Mouse (Mus musculus) forebrain, embryonic 14.5 days (tissue): ENCODE data around the gene Copg2. TPM values are rescaled to one million over a fixed set of nuclear protein-coding genes. Genes with fewer than 3 reads are reported as not detected.

Experiments
- ATAC-seq: fragments of 200-750 bp; cut with Nextera tagmentation; 2 replicates; pipeline ENCODE4 v1.8.0; 2017; ENCODE audit warnings: mild to moderate bottlenecking, moderate library complexity
- DNase-seq: peaks from one replicate; pipeline ENCODE4 v3.0.0-alpha.2; 2015; ENCODE audit warnings: low spot score
- H3K27ac ChIP-seq: fragments of 300-500 bp; sonication (generic); 2 replicates; pipeline ENCODE4 v1.5.1; 2014; ENCODE audit warnings: low read depth, mild to moderate bottlenecking, control low read depth, low read length, moderate library complexity
- H3K27me3 ChIP-seq: fragments of 300-500 bp; sonication (generic); replicated peaks from 2 replicates; pipeline ENCODE4 v1.6.1; 2014; ENCODE audit warnings: low read length, control low read depth, mixed read lengths; ENCODE audit not compliant: control insufficient read depth, insufficient read depth
- H3K36me3 ChIP-seq: fragments of 300-500 bp; sonication (generic); 2 replicates; pipeline ENCODE4 v1.6.1; 2014; ENCODE audit warnings: low read length, control low read depth; ENCODE audit not compliant: control insufficient read depth, insufficient read depth
- H3K4me1 ChIP-seq: fragments of 300-500 bp; sonication (generic); 2 replicates; pipeline ENCODE4 v1.6.1; 2014; ENCODE audit warnings: antibody characterized with exemption, low read length, control low read depth; ENCODE audit not compliant: control insufficient read depth, insufficient read depth
- H3K4me2 ChIP-seq: fragments of 300-500 bp; sonication (generic); 2 replicates; pipeline ENCODE4 v1.6.1; 2014; ENCODE audit warnings: mild to moderate bottlenecking, control low read depth, low read length
- H3K4me3 ChIP-seq: fragments of 300-500 bp; sonication (generic); 2 replicates; pipeline ENCODE4 v1.5.1; 2014; ENCODE audit warnings: low read depth, low read length, control low read depth
- H3K9ac ChIP-seq: fragments of 300-500 bp; sonication (generic); 2 replicates; pipeline ENCODE4 v1.6.1; 2014; ENCODE audit warnings: mild to moderate bottlenecking, low read length, control low read depth, moderate library complexity
- H3K9me3 ChIP-seq: fragments of 300-500 bp; sonication (generic); replicated peaks from 2 replicates; pipeline ENCODE4 v1.6.1; 2016; ENCODE audit warnings: low read length, control low read depth, mixed read lengths; ENCODE audit not compliant: control insufficient read depth
- WGBS: fragments of 180-500 bp; shearing (Covaris S2); extraction: QIAGEN DNeasy Blood & Tissue Kit; methylation state at CpG from one replicate; pipeline ENCODE4 v1.1.7; 2014; 5-methylcytosine and 5-hydroxymethylcytosine counted together
- polyA plus RNA-seq: library from polyadenylated mRNA; unstranded; fragments of >200 nt; fragmentation: Nextera tagmentation; extraction: Ambion mirVana; gene quantifications from 2 replicates; pipeline ENCODE4 v1.2.1, GENCODE M21; 2014

Copg2 gene
- polyA plus RNA-seq, 1 experiment from 2014 or later: 37.2 TPM

DNA sequence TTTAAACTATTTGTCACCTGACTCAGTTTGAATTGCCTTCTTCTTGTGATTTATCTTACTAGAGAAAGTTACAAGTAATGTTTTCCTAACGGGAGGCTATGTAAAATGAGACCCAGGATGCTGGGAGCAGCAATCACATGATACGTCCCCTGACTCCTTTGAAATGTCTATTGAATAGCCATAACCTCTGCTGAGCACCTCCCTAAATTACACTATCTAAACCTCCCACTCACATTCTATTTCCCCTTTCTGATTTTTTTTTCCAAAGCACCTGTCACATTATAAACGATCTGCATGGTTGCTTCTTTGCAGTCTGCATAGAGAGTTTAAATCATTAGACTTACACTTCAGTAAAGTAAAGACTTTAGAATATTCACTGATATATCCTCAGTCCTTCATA lies 7.4 kb upstream of the Copg2 start:
- Histone ChIP-seq H3K4me3 (no peak overlapping the region), H3K27ac (no peak overlapping the region), H3K4me2 (no peak overlapping the region), H3K9me3 (no peaks in the 10 kb centered on the region), H3K27me3 (no peaks in the 10 kb centered on the region), H3K9ac (no peak overlapping the region), H3K36me3 (no peaks in the 10 kb centered on the region), H3K4me1 (no peaks in the 10 kb centered on the region)
- 49% methylated on average over 3 of the region's 3 CpGs for WGBS
- ATAC-seq: no peak
- DNase-seq: no peak

DNA sequence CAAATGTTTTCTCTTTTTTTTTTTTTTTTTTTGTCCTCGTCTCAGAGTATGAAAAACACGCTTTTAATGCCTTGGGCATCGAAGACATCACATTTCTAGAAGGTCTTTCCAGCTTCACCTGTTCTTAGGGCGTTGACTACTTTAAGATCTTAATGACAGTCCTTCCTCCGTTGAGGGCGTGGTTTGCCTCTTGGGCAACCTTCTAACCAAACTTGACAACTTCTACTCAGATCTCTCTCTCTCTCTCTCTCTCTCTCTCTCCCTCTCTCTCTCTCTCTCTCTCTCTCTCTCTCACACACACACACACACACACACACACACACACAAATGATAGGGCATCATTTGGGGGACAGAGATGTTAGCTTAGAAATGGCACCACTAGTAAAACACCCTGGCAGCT lies 926 bp upstream of the Copg2 start:
- no peaks in the 10 kb centered on the region for H3K27me3 ChIP-seq
- 76% methylated on average over 6 of the region's 6 CpGs for WGBS
- H3K4me3 ChIP-seq: no peak overlapping the region
- no peaks in the 10 kb centered on the region for H3K9me3 ChIP-seq
- ATAC-seq (no peak), DNase-seq (no peak)
- H3K36me3 ChIP-seq: 0 out of 2 replicates have a peak, but pooled peaks cover 3% of the 10 kb centered on the region
- H3K4me2 ChIP-seq: no peak overlapping the region
- H3K9ac ChIP-seq: no peak overlapping the region
- no peaks in the 10 kb centered on the region for H3K4me1 ChIP-seq
- H3K27ac ChIP-seq: 0 out of 2 replicates have a peak overlapping the region, but pooled peaks have one; percentile 95

DNA sequence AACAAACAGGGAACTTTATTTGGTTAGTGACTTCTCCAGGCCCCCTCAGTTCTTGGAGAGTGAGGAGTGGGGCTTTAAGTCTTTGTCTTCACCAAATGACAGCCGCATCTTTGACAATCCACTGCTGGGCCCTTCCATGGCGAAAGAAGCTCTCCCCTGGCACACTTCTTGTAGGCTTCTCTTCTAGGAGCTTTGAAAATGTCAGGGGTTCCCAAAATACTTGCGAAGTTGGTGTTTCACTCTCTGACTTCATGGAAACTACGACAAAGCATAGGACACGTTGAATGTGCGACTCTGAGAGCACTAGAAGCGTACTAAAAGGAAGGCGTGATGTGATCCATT lies 363 bp upstream of the Copg2 start:
- Histone ChIP-seq H3K27me3 (no peaks in the 10 kb centered on the region), H3K9ac (peak overlapping the region; percentile 83; the same call in 1 of the 2 replicates), H3K36me3 (0 out of 2 replicates have a peak, but pooled peaks cover 3% of the 10 kb centered on the region), H3K4me3 (peak overlapping the region; percentile 68), H3K9me3 (no peaks in the 10 kb centered on the region), H3K4me1 (no peaks in the 10 kb centered on the region), H3K4me2 (peak overlapping the region; percentile 59), H3K27ac (peak overlapping the region; percentile 95)
- DNase-seq (no peak), ATAC-seq (no peak)
- WGBS: 22% methylated on average over 8 of the region's 8 CpGs

DNA sequence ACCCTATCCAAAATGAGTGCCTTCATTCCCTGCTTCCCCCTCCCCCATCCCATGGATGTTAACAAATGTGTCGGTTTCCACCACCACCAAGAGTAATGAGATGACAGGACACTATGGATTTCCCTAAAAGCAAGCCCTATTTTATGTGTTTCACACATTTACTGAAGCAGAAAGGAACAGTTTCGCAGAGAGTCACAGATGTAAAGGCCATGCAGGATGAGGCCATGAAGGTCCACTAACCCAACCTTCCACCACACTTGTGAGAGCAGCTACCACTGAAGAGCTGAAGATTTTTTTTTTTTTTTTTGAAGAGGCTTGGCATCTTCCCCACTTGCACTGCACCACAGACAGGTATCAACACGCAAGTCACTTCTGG lies 787 bp downstream of the Copg2 start:
- 18% methylated on average over 3 of the region's 3 CpGs for WGBS
- no peaks in the 10 kb centered on the region for H3K9me3 ChIP-seq
- ATAC-seq: no peak
- H3K27ac ChIP-seq: peak overlapping the region; percentile 95
- DNase-seq: peak; percentile 36
- peak overlapping the region; percentile 59 for H3K4me2 ChIP-seq
- H3K36me3 ChIP-seq: 0 out of 2 replicates have a peak, but pooled peaks cover 3% of the 10 kb centered on the region
- peak overlapping the region; percentile 68 for H3K4me3 ChIP-seq
- peak overlapping the region; percentile 83 for H3K9ac ChIP-seq
- no peaks in the 10 kb centered on the region for H3K4me1 ChIP-seq
- H3K27me3 ChIP-seq: no peaks in the 10 kb centered on the region

DNA sequence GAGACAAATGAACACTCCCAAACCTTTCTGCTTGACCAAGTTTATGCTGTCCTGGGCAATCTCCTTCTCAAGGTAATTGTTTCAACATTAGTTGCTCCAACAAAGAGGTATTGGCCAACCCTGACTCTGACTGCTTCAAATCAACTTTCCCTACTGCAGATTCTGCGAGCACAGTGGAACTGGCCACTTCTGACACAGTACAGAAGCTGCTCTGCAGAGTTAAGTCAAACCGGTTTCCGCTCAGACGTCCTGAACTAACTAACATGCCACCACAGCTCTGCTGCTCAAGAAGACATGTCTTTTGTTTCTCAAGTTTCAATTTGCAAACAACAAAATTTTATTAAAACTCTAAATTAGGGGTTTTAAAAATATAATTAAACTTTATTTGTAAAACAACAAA lies 3.5 kb downstream of the Copg2 start:
- no peak for DNase-seq
- 79% methylated on average over 4 of the region's 4 CpGs for WGBS
- peaks cover 13% of the 10 kb centered on the region for H3K36me3 ChIP-seq
- no peaks in the 10 kb centered on the region for H3K9me3 ChIP-seq
- no peaks in the 10 kb centered on the region for H3K27me3 ChIP-seq
- H3K4me1 ChIP-seq: no peaks in the 10 kb centered on the region
- no peak overlapping the region for H3K27ac ChIP-seq
- no peak overlapping the region for H3K9ac ChIP-seq
- H3K4me2 ChIP-seq: no peak overlapping the region
- no peak overlapping the region for H3K4me3 ChIP-seq
- ATAC-seq: no peak

DNA sequence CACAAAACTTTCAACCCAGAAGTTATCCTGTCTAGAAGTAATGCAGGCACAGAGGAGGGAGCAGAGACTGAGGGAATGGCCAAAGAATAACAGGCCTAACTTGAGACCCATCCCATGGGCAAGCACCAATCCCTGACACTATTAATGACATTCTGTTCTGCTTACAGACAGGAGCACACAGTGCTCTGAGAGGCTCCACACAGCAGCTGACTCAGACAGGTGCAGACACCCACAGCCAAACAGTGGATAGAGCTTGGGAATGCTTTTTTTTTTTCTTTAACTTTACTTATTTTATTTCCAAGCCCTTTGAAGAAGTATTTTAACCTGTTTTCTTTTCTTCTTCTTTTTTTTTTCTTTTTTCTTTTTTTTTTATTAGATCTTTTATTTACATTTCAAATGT lies 4.8 kb downstream of the Copg2 start:
- Histone ChIP-seq H3K9me3 (no peaks in the 10 kb centered on the region), H3K4me1 (no peaks in the 10 kb centered on the region), H3K27me3 (no peaks in the 10 kb centered on the region), H3K4me3 (no peak overlapping the region), H3K9ac (no peak overlapping the region), H3K36me3 (peaks cover 18% of the 10 kb centered on the region), H3K27ac (no peak overlapping the region), H3K4me2 (no peak overlapping the region)
- DNase-seq (no peak), ATAC-seq (no peak)

DNA sequence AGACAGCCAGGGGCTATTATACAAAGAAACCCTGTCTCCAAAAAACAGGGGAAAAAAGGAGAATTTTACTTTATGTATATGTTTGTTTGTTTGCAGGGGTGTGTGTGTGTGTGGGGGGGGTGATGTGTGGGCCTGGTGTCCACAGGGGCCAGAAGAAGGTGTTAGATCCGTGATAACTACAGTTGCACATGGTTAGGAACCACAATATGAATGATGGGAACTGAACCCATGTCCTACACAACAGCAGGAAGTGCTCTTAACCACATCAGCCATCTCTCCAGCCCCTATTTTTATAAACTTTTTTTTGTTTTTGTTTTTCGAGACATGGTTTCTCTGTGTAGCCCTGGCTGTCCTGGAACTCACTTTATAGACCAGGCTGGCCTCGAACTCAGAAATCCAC lies 11.7 kb downstream of the Copg2 start:
- Histone ChIP-seq H3K4me1 (no peaks in the 10 kb centered on the region), H3K9ac (no peak overlapping the region), H3K4me2 (no peak overlapping the region), H3K4me3 (no peak overlapping the region), H3K9me3 (no peaks in the 10 kb centered on the region), H3K27ac (no peak overlapping the region), H3K36me3 (peaks cover 27% of the 10 kb centered on the region), H3K27me3 (no peaks in the 10 kb centered on the region)
- WGBS: 91% methylated on average over 3 of the region's 3 CpGs
- ATAC-seq (no peak), DNase-seq (no peak)

DNA sequence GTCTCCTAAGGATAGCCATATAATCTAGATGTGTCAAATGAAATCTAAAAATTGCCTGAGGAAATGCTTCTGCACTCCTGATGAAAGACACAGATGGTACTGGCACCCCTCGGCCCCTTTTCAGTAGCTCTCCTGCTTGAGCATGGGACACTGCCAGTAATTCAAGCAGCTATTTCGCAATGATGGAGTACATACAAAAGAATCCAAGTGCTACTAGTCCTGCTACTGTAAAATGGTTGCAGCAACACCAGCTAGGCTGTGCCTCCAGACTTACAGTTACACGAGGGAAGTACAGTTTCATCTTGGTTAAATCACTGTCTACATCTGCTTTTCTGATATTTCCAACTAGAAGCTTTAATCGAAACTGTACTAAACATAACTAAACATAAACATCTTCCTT lies 13.1 kb downstream of the Copg2 start:
- no peaks in the 10 kb centered on the region for H3K27me3 ChIP-seq
- DNase-seq (peak; percentile 46), ATAC-seq (no peak)
- H3K4me3 ChIP-seq: no peak overlapping the region
- H3K9ac ChIP-seq: no peak overlapping the region
- H3K9me3 ChIP-seq: no peaks in the 10 kb centered on the region
- H3K4me2 ChIP-seq: no peak overlapping the region
- peaks cover 21% of the 10 kb centered on the region for H3K36me3 ChIP-seq
- H3K27ac ChIP-seq: no peak overlapping the region
- WGBS: 83% methylated on average over 4 of the region's 4 CpGs
- H3K4me1 ChIP-seq: no peaks in the 10 kb centered on the region

DNA sequence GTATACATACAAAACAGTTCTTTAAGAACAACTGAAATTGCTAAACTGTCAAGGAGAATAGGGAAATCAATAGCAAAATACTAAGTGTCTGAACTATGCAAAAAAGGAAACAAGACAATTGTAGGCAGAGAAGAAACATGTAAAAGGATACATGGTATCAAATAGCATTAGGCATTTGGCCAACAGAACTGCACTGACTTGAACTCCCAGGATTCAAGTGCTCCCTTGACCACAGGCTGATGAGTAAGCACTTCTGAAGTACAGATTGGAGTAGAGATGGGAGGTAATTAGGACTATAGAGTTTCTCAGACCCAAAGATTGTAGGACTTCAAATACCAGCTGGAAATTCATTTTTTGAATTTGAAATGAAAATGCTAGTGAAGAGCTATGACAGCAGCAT lies 19.9 kb downstream of the Copg2 start:
- no peak overlapping the region for H3K4me3 ChIP-seq
- H3K9me3 ChIP-seq: no peaks in the 10 kb centered on the region; the same call in 1 of the 2 replicates
- H3K27ac ChIP-seq: no peak overlapping the region
- no peaks in the 10 kb centered on the region for H3K27me3 ChIP-seq
- ATAC-seq (no peak), DNase-seq (no peak)
- H3K36me3 ChIP-seq: peaks cover 13% of the 10 kb centered on the region
- no peak overlapping the region for H3K9ac ChIP-seq
- H3K4me1 ChIP-seq: no peaks in the 10 kb centered on the region
- no peak overlapping the region for H3K4me2 ChIP-seq
